Mouse (Mus musculus) bone marrow macrophage, adult 2 months (primary cell): Measurements from ENCODE around the gene Yif1b.

ENCODE experiments used
- CTCF ChIP-seq: IDR thresholded peaks from 2 replicates; pipeline ENCODE4 v1.5.1; 2012; ENCODE audit warnings: low read depth, mild to moderate bottlenecking, low read length, moderate library complexity
- POLR2A ChIP-seq: IDR thresholded peaks from 2 replicates; pipeline ENCODE4 v1.6.1; 2012; ENCODE audit warnings: mild to moderate bottlenecking, low read depth, low read length, borderline replicate concordance

GRCm38 (mm10) chr7:29288942-29289638 lies 51.0 kb downstream of the Yif1b start, which contains the start of gene Ppp1r14a:
- TF ChIP-seq CTCF (peak; percentile 86), POLR2A (no peak)
